Mouse (Mus musculus) E14TG2a.4 (cell line): Measurements from ENCODE around the gene Kif26b.

Experiments
- H3K27me3 ChIP-seq: 2 replicates; pipeline ENCODE4 v1.6.1; 2014; ENCODE audit warnings: low read length, control low read depth; ENCODE audit not compliant: insufficient read depth
- H3K36me3 ChIP-seq: 2 replicates; pipeline ENCODE4 v1.6.1; 2014; ENCODE audit warnings: low read length, control low read depth; ENCODE audit not compliant: insufficient read depth
- H3K4me1 ChIP-seq: replicated peaks from 2 replicates; pipeline ENCODE4 v1.6.1; 2014; ENCODE audit warnings: low read depth, low read length, control low read depth
- H3K4me3 ChIP-seq: replicated peaks from 2 replicates; pipeline ENCODE4 v1.5.1; 2014; ENCODE audit warnings: mild to moderate bottlenecking, low read length
- H3K9me3 ChIP-seq: 2 replicates; pipeline ENCODE4 v1.6.1; 2014; ENCODE audit warnings: low read length, control low read depth
- CTCF ChIP-seq: conservative IDR thresholded peaks from 2 replicates; pipeline ENCODE4 v1.5.1; 2014; ENCODE audit warnings: low read length
- NANOG ChIP-seq: IDR thresholded peaks from 2 replicates; pipeline ENCODE4 v1.6.1; 2014; ENCODE audit warnings: borderline replicate concordance, low read length, mixed read lengths
- POU5F1 ChIP-seq: IDR thresholded peaks from 2 replicates; pipeline ENCODE4 v1.6.1; 2014; ENCODE audit warnings: low read length, borderline replicate concordance

The Kif26b gene

GRCm38 (mm10) chr1:178527547-178528361, 1.2 kb upstream of the Kif26b start:
- no peak for TF ChIP-seq NANOG
- TF ChIP-seq CTCF = no peak
- no peak for TF ChIP-seq POU5F1
- no peaks in the 10 kb centered on the region for H3K9me3 ChIP-seq
- H3K27me3 ChIP-seq = peaks cover 63% of the 10 kb centered on the region
- peak overlapping the region; percentile 82 for H3K4me3 ChIP-seq
- no peaks in the 10 kb centered on the region for H3K36me3 ChIP-seq
- peaks cover 28% of the 10 kb centered on the region for H3K4me1 ChIP-seq

- TF ChIP-seq CTCF (no peak), NANOG (no peak)
- no peaks in the 10 kb centered on the region for H3K36me3 ChIP-seq
- H3K4me3 ChIP-seq = peak overlapping the region; percentile 82
- peaks cover 76% of the 10 kb centered on the region for H3K27me3 ChIP-seq
- peaks cover 28% of the 10 kb centered on the region for H3K4me1 ChIP-seq
- no peaks in the 10 kb centered on the region for H3K9me3 ChIP-seq
Measured at GRCm38 (mm10) chr1:178529512-178530300, 781 bp downstream of the Kif26b start.

DNA sequence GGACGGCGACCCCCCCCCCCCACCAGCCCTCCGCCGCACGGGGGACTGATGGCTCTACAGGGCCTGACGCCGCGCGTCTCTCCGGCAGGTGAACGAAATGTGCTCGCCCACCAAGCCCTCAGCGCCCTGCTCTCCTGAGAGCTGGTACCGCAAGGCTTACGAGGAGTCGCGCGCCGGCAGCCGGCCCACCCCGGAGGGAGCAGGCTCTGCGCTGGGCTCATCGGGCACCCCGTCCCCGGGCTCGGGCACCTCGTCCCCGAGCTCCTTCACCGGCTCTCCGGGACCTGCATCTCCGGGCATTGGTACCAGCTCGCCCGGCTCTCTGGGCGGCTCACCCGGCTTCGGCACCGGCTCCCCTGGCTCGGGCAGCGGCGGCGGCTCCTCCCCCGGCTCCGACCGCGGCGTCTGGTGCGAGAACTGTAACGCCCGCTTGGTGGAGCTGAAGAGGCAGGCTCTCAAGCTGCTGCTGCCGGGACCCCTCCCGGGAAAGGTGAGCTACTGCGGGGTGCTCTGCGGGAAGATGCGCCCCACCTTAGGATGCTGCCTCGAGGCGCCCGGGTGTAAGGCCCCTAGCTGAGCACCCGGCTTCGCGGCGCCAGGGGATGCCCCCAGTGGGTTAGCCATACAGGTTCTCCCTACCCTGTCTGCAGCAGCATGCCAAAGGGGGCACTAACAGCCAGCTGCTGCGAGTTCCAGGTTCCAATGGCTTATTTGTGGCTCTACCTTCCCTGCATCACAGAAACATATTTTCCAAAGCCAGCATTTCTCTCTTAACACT, 1.6 kb downstream of the Kif26b start:
- TF ChIP-seq CTCF (peak; percentile 24), NANOG (no peak)
- H3K9me3 ChIP-seq = no peaks in the 10 kb centered on the region
- peak overlapping the region; percentile 82 for H3K4me3 ChIP-seq
- peaks cover 77% of the 10 kb centered on the region for H3K27me3 ChIP-seq
- peaks cover 28% of the 10 kb centered on the region for H3K4me1 ChIP-seq
- no peaks in the 10 kb centered on the region for H3K36me3 ChIP-seq

DNA sequence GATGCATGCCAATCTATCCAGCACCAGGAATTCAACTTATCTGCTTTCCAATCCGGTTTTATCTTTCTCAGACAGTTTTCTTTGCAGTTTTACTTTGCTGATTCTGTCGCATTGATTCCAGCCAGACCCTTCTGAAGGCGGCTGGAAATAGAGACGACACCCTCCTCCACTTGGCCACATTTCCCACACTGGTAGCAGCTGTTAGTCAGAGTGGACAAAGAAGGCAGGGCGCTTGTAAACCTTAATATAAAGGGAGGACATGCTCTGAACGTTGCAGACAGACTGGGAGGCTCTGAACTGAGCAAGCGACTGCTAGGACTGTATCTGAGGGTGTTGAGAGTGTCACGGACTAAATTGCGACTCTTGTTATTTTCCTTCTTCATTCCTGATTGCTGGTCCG, 11.3 kb downstream of the Kif26b start:
- TF ChIP-seq POU5F1 = no peak
- TF ChIP-seq NANOG = no peak
- no peak for TF ChIP-seq CTCF
- peaks cover 20% of the 10 kb centered on the region for H3K9me3 ChIP-seq
- peaks cover 3% of the 10 kb centered on the region for H3K27me3 ChIP-seq
- peaks cover 18% of the 10 kb centered on the region for H3K4me1 ChIP-seq
- no peaks in the 10 kb centered on the region for H3K36me3 ChIP-seq
- no peak overlapping the region for H3K4me3 ChIP-seq

DNA sequence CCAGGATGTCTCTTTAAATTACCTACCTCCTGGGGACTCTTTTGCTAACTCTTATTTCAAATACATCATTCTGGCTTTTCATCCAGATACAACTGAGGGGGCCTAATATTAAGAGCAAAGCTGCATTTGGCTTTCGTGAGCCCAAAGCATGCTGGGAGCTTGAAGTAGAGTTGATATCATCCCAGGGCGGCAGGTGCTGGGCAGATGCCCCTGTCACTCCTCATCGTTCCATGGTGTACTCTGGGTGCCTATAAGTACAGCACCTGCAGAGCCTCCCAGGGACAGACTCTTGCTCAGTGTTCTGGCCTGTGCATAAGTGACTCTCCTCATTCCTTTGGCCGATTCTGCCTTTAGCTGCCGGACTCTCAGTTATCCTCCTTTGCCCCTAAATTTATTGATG, 13.5 kb downstream of the Kif26b start:
- Histone ChIP-seq H3K36me3 (no peaks in the 10 kb centered on the region), H3K4me3 (no peak overlapping the region)
- TF ChIP-seq CTCF (no peak), POU5F1 (no peak), NANOG (no peak)

DNA sequence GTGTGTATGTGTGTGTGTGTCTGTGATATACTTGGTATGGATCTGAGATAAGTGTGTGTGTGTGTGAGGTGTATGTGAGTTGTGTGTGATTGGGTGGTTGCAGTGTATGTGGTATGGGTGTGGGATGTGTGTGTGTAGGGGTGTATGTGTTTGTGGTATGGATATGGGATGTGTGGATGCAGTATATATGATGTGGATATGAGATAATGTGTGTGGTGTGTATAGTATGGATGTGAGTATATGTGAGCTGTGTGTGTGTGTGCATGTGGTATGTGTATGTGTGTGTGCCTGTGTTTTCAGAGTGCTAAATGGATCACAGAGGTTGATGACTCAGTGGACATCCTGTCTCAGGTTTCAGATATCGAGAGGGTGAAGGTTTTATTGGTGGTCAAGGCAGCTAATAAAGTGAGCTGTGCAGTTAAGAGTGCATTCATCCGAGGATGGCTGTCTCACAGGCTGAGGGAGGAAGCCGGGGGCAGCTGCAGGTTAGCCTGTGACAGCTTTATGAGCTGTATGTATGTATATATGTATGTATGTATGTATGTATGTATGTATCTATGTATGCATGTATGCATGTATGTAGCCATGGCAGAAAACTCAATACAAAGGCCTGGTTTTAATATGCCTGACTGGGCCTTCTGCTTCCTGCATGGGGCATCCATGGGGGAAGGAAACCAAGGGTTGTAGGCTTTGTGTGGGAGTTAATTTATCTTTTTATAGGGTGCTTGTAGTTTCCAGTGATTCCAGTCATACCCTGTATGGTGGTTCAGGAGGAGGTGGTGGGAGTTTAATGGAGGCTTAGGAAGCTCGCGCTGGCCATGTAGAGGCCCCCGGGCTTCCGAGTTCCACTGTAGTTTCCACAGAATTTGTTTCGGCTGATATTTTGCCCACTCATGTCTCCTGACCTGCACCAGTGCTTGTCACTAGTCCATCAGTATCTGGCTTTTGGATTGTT, 14.3 kb downstream of the Kif26b start:
- H3K4me3 ChIP-seq = 0 out of 2 replicates have a peak overlapping the region, but pooled peaks have one; percentile 48
- TF ChIP-seq POU5F1 = no peak
- TF ChIP-seq NANOG = no peak
- no peak for TF ChIP-seq CTCF
- H3K36me3 ChIP-seq = no peaks in the 10 kb centered on the region
- peaks cover 20% of the 10 kb centered on the region for H3K4me1 ChIP-seq
- peaks cover 8% of the 10 kb centered on the region for H3K27me3 ChIP-seq
- H3K9me3 ChIP-seq = peaks cover 42% of the 10 kb centered on the region

More for the DNA sequence above, 13.5 kb downstream of the Kif26b start:
- Histone ChIP-seq H3K27me3 (peaks cover 3% of the 10 kb centered on the region; the same call in 1 of the 2 replicates), H3K4me1 (peaks cover 20% of the 10 kb centered on the region), H3K9me3 (peaks cover 41% of the 10 kb centered on the region)

- TF ChIP-seq POU5F1 (no peak), NANOG (no peak), CTCF (no peak)
- Histone ChIP-seq H3K4me1 (peaks cover 20% of the 10 kb centered on the region), H3K9me3 (peaks cover 31% of the 10 kb centered on the region), H3K4me3 (peak overlapping the region; percentile 48; the same call in 1 of the 2 replicates), H3K36me3 (no peaks in the 10 kb centered on the region), H3K27me3 (peaks cover 15% of the 10 kb centered on the region)
Measured at GRCm38 (mm10) chr1:178544585-178544984, 15.7 kb downstream of the Kif26b start.
